Mouse (Mus musculus) liver, adult 2 months (tissue): ENCODE data around the gene Ephb3. TPM values are rescaled to one million over a fixed set of nuclear protein-coding genes. Genes with fewer than 3 reads are reported as not detected.

ENCODE experiments used
- DNase-seq: peaks from one replicate; pipeline ENCODE4 v3.0.0-alpha.2; 2011; ENCODE audit warnings: low read depth, low spot score; ENCODE audit errors: extremely low read depth
- H3K27ac ChIP-seq: fragments of 200-500 bp; replicated peaks from 2 replicates; pipeline ENCODE4 v1.5.1; 2012; ENCODE audit warnings: low read depth, mild to moderate bottlenecking, control low read depth, inconsistent platforms, low read length; ENCODE audit not compliant: insufficient read depth
- H3K27me3 ChIP-seq: fragments of 200-500 bp; 2 replicates; pipeline ENCODE4 v1.6.1; 2012; ENCODE audit warnings: mild to moderate bottlenecking, moderate library complexity, low read length, inconsistent platforms; ENCODE audit not compliant: control insufficient read depth, insufficient read depth
- H3K36me3 ChIP-seq: fragments of 200-500 bp; 2 replicates; pipeline ENCODE4 v1.6.1; 2012; ENCODE audit warnings: low read length, inconsistent platforms; ENCODE audit not compliant: control insufficient read depth, insufficient read depth
- H3K4me1 ChIP-seq: fragments of 200-500 bp; 2 replicates; pipeline ENCODE4 v1.6.1; 2011; ENCODE audit warnings: low read length; ENCODE audit not compliant: control insufficient read depth, insufficient read depth
- H3K4me3 ChIP-seq: fragments of 200-500 bp; 2 replicates; pipeline ENCODE4 v1.5.1; 2011; ENCODE audit warnings: low read depth, mild to moderate bottlenecking, control low read depth, low read length, moderate library complexity; ENCODE audit not compliant: insufficient read depth
- H3K79me2 ChIP-seq: fragments of 200-500 bp; 2 replicates; pipeline ENCODE4 v1.6.1; 2012; ENCODE audit warnings: inconsistent platforms, mild to moderate bottlenecking, low read length, moderate library complexity; ENCODE audit not compliant: control insufficient read depth, insufficient read depth
- H3K9ac ChIP-seq: fragments of 200-500 bp; 2 replicates; pipeline ENCODE4 v1.6.1; 2012; ENCODE audit warnings: low read depth, mild to moderate bottlenecking, control low read depth, inconsistent platforms, low read length
- CTCF ChIP-seq: fragments of 200-500 bp; IDR thresholded peaks from 2 replicates; pipeline ENCODE4 v1.5.1; 2011; ENCODE audit warnings: low read depth, low read length, control low read depth
- POLR2A ChIP-seq: fragments of 200-500 bp; IDR thresholded peaks from 2 replicates; pipeline ENCODE4 v1.6.1; 2011; ENCODE audit warnings: low read length, control low read depth; ENCODE audit not compliant: insufficient read depth; ENCODE audit errors: extremely low read depth
- WGBS: fragments of 180-500 bp; shearing (Covaris S2); methylation state at CpG from one replicate; pipeline ENCODE4 v1.1.7; 2018; 5-methylcytosine and 5-hydroxymethylcytosine counted together
- polyA plus RNA-seq: library from polyadenylated mRNA; depleted of rRNA; stranded (reverse); fragments of >200 nt; gene quantifications from 2 replicates; pipeline ENCODE4 v1.2.3, GENCODE M21; 2012
- total RNA-seq: library from RNA; depleted of rRNA; stranded (reverse); fragments of >200 nt; gene quantifications from 2 replicates; pipeline ENCODE4 v1.2.3, GENCODE M21; 2014

Ephb3 gene
- total and polyA plus RNA-seq, 2 experiments, result 0.44 to 0.83 TPM

DNA sequence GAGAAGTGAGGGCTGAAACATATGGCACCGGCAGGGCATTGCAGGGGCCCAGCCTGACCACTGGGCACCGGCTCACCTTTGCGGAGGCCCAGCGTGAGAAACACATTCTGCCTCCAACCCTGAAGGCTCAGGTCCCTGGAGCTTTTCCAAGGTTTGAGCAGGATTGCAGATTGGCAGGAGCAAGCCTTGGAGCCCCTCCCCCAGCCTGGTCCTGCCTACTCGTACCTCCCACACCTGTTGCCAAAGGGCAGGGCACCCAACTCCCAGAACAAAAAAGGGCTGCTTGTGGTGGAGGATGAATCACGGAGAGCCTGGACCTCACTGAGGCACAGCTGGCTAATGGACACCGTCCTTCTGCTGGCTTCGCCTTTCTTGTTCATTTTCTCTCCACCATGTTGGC is 30.6 kb downstream of the Ephb3 start:
- H3K79me2 ChIP-seq, result no peaks in the 10 kb centered on the region
- TF ChIP-seq CTCF (no peak), POLR2A (no peak)
- 61% methylated on average over 8 of the region's 8 CpGs for WGBS
- no peak overlapping the region for H3K9ac ChIP-seq
- no peak for DNase-seq
- H3K27ac ChIP-seq, result no peak overlapping the region
- H3K4me3 ChIP-seq, result no peak overlapping the region
- no peaks in the 10 kb centered on the region for H3K27me3 ChIP-seq
- no peaks in the 10 kb centered on the region for H3K36me3 ChIP-seq
- H3K4me1 ChIP-seq, result no peaks in the 10 kb centered on the region

DNA sequence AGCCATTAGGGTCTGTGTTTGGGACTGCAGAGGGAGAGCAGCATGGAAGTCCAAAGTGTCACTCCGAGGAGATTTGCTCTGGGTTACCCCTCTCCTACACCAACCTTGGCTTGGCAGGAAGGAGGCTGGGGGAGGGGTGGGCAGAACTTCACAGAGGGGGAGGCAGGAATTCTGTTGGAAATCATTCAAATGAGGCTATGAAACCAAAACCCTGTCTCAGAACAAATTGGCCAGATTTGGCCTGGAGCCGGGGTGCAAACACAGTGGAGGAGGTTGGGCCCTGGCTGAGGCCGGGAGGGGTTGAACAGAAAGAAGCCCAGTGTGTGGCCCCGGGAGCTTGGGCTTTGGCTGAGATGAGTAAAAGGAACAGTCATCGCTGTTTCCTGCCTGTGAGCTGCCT is 34.2 kb downstream of the Ephb3 start:
- no peak for TF ChIP-seq CTCF
- TF ChIP-seq POLR2A, result no peak
- DNase-seq, result no peak
- WGBS, result 36% methylated on average over 5 of the region's 5 CpGs

DNA sequence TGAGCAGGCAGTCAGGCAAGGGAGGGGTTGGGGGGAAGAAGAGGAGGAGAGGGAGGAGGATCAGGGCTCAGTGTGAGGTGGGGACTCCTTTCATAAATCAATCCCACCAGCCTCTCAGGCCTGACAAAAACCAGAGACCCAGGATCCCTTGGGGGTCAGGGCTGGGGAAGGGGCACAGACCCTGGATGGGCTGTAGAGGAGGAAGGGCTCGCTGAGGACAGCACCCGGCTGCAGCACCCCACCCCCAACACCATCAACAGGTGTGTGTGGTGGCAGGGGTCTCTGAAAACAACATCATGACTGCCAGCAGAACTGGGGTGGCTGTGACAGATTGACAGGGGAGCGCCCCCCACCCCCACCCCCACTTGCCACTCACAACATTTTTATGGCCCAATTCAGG is 36.0 kb downstream of the Ephb3 start:
- DNase-seq, result no peak
- H3K9ac ChIP-seq, result no peak overlapping the region
- no peak overlapping the region for H3K27ac ChIP-seq
- no peaks in the 10 kb centered on the region for H3K36me3 ChIP-seq
- WGBS, result 95% methylated on average over 3 of the region's 3 CpGs
- no peaks in the 10 kb centered on the region for H3K79me2 ChIP-seq
- no peaks in the 10 kb centered on the region for H3K27me3 ChIP-seq
- TF ChIP-seq CTCF, result no peak
- TF ChIP-seq POLR2A, result no peak
- H3K4me1 ChIP-seq, result no peaks in the 10 kb centered on the region
- H3K4me3 ChIP-seq, result no peak overlapping the region

More for the DNA sequence above, 34.2 kb downstream of the Ephb3 start:
- Histone ChIP-seq H3K79me2 (no peaks in the 10 kb centered on the region), H3K36me3 (no peaks in the 10 kb centered on the region), H3K4me3 (no peak overlapping the region), H3K4me1 (no peaks in the 10 kb centered on the region), H3K27me3 (no peaks in the 10 kb centered on the region), H3K27ac (no peak overlapping the region), H3K9ac (no peak overlapping the region)

DNA sequence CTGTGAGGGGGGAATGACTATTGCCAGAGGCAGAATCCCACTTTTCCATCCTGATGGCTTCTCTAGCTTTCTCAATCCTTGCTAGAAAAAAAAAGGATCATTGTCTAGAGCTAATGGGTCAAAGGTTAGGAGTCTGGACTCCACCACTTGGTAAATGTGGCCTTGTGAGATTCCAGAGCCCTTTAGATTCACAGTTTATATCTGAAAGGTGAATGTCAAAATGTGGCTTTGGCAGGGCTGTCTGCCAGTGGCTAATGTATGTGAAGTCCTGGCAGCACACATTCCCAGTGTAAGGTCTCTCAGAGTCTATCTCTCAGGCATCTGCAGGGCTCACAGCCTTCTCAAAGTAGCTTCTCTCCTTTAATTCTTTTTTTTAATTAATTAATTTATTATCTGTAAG is 36.5 kb downstream of the Ephb3 start:
- Histone ChIP-seq H3K36me3 (no peaks in the 10 kb centered on the region), H3K27ac (no peak overlapping the region), H3K9ac (no peak overlapping the region), H3K79me2 (no peaks in the 10 kb centered on the region), H3K4me1 (no peaks in the 10 kb centered on the region), H3K27me3 (no peaks in the 10 kb centered on the region), H3K4me3 (no peak overlapping the region)
- TF ChIP-seq CTCF, result no peak
- no peak for DNase-seq

DNA sequence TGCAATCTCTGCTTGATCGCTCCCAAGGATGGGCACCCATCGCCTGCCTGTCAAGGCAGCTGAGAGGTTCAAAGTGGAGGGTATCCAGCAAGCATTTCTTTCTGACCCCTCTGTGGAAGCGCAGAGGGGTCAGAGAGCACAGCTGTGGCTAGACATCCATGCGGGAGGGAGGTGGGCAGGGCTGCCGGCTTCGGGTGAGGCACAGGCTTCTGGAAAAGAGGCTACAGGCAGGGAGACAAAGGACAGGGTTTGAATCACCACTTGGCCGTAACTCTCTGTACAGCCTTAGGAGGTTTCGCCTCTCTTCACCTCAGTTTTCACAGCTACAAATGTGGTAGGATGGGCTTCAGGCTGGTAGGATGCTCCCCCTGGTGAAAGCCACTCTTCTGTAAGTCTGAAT is 38.4 kb downstream of the Ephb3 start:
- Histone ChIP-seq H3K36me3 (no peaks in the 10 kb centered on the region), H3K4me1 (no peaks in the 10 kb centered on the region), H3K79me2 (no peaks in the 10 kb centered on the region), H3K4me3 (no peak overlapping the region), H3K9ac (no peak overlapping the region), H3K27ac (no peak overlapping the region), H3K27me3 (peaks cover 6% of the 10 kb centered on the region; the same call in 1 of the 2 replicates)
- TF ChIP-seq POLR2A (no peak), CTCF (no peak)
- DNase-seq, result no peak
- 73% methylated on average over 8 of the region's 8 CpGs for WGBS

DNA sequence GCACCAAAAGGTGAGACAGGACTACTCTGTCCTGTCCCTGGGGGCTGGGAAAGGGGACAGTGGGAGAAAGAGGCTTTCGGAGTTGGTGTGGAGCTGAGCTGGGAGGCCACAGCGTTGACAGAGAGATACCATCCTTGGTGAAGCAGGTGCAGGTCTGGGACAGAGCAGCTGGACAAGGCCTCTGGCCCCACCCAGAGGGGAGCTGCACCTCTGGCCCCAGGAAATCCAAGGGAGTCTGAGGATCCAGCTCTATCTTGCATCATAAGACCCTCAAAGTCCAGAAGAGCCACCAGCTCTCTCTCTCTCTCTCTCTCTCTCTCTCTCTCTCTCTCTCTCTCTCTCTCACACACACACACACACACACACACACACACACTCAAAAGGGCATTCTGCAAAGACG is 40.2 kb downstream of the Ephb3 start:
- TF ChIP-seq CTCF (no peak), POLR2A (no peak)
- no peaks in the 10 kb centered on the region for H3K36me3 ChIP-seq
- H3K27me3 ChIP-seq, result peaks cover 11% of the 10 kb centered on the region; the same call in 1 of the 2 replicates
- no peaks in the 10 kb centered on the region for H3K79me2 ChIP-seq
- no peak overlapping the region for H3K27ac ChIP-seq
- no peak overlapping the region for H3K9ac ChIP-seq
- no peaks in the 10 kb centered on the region for H3K4me1 ChIP-seq
- WGBS, result 81% methylated on average over 3 of the region's 3 CpGs
- no peak overlapping the region for H3K4me3 ChIP-seq
- no peak for DNase-seq
